Mouse (Mus musculus) cerebellum, adult (tissue): ENCODE data around the gene Zfp39.
"Not testable (repeated sequence)": the region's sequence is repeated elsewhere in the genome, so short reads cannot be mapped to it uniquely, and the experiment has no call there.

Experiments used
- ATAC-seq: cut with Nextera tagmentation; 2 replicates; pipeline ENCODE4 v1.9.2; 2017; ENCODE audit warnings: mild to moderate bottlenecking, moderate library complexity, mixed read lengths; ENCODE audit not compliant: insufficient number of reproducible peaks, low FRiP score, low TSS enrichment

The Zfp39 gene

DNA sequence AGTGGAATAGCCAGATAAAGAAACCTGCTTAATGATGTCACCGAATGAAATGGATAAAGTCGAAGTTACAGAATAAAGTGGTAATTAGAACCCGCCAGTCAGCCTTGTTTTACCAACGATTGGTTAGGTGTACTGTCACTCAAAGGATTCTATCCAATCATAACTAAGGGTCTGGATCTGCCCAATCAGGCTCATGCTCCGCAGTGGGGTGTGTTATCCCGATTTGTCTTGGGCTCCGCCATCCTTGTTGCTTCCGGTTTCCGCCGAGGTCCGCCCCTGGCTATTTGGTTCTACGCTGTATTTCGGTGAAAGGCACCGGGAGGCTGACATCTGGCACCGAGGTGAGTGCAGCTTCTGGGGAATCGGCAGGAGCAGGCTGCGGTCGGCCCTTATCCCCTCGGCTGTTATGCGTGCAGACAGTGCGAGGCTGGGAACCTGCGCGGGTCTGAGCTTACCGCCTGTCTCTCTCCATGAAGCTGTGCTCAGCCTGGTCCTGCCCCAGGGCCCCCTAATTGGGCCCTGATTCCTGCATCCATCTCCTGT, 57.0 kb downstream of the Zfp39 start, which contains the start of gene Gm12258:
Gene Gm12258, plus strand, starts transcription at position 240 of the 543 bp plus-strand sequence.
- ATAC-seq, result peak; percentile 100

- ATAC-seq, result not testable (repeated sequence)
These were observed 65.1 kb downstream of the Zfp39 start, which contains the start of gene Olfr311 for GRCm38 (mm10) chr11:58838951-58839350. Gene Olfr311, plus strand, starts transcription at chr11:58839251.
